Mouse (Mus musculus): Measurements from ENCODE around the gene Il22ra1. TPM values are rescaled to one million over a fixed set of nuclear protein-coding genes. Genes with fewer than 3 reads are reported as not detected.

The Il22ra1 gene
- 46.3 and 67.2 TPM in 2 replicates for polyA plus RNA-seq (2012; rRNA removed; ENCODE audit: low replicate concordance)

DNA sequence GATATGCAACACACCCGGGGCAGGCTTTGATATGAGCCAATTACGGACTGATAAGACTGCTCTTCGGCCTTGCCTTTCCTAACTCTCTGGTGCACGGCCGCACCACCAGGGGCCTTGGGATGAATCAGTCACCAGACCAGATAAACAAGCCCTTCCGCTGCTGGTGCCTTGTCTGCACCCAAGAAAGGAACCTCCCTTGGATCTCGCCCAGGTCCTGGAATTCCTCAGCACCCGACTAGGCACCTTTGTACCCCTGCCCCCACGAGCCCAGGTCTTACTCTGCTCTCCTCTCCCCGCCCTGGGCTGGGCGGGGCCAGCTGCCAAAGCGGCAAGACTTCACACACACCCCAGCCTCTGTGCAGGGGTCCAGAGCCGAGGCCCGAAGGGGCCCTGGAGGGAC lies at the start of gene Il22ra1:
Gene Il22ra1 (plus strand): TSS at position 356 of the 400 bp plus-strand sequence.

DNA sequence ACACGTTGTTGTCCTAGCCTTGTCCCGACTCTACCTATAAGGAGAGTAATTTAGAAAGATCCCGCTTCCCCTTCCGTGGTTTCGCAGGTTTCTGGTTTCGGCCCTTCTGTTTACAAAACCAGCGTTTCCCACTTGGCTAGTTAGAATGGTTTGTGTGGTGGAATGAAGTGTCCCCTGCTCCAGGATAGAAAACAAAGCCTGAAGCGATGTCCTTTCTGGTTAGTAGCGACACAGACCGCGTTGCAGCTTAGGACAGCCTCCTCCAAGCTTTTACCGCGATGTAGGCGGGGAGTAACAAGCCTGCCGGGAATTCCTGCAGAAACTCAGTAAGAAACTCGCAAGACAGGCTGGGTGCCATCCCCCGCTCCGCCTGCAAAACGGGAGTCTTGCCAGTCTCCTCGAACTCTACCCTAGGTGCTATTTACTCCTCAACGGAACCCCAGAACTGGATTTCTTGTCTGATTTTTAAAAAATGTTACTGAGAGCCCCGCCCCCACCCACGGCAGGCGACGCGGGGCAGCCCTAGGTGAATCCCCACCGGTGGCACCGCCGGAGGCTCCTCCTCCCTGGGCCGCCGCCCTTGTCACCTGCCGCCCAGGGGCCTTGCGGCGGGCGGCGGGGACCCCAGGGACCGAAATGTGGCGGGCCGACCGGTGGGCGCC lies 41.9 kb upstream of the Il22ra1 start, which contains the start of gene Ifnlr1:
Gene Ifnlr1 (plus strand): TSS at position 382 of the 662 bp plus-strand sequence.

DNA sequence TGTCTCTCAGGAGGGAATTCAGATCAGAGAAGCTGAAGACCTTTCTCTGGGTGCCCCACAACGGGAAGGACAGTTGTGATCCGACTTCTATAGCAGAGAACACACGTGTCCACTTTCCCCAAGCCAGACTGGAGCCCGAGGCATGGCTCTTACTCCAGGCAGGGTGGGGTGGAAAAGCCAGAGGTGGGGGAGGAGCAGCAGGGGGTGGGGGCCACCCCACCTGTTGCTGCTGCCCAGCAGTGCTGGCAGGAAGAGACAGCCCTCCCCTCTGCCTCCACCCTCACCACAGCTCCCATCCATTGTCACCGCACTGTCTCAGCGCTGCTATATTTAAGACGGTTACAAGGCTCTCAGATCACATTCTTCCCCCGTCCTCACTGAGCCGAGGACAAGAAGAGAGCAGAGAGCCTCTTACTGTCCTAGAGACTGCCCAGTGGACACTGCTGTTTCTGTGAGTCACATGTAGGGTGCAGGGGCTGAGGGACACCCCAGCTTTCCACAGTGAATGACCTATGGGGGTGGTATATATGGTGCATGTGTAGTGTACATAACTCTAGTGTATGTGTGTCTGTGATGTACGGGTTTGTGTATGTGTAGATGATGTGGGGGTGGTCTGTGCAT lies 31.5 kb downstream of the Il22ra1 start, which contains the start of gene Myom3:
Gene Myom3 (plus strand): TSS at position 360 of the 621 bp plus-strand sequence.

Other genes starting within 250 kb of the Il22ra1 start
- not detected in 2 replicates for gene Stpg1, start 233.4 kb upstream of the Il22ra1 start, polyA plus RNA-seq (2012; rRNA removed; ENCODE audit: low replicate concordance)
- gene Nipal3, start 233.1 kb upstream of the Il22ra1 start, polyA plus RNA-seq (2012; rRNA removed; ENCODE audit: low replicate concordance), result 15.7 and 24.7 TPM in 2 replicates
- 0.15 and 0.23 TPM in 2 replicates for gene Grhl3, start 154.5 kb upstream of the Il22ra1 start, polyA plus RNA-seq (2012; rRNA removed; ENCODE audit: low replicate concordance)
- 4.1 and 5.8 TPM in 2 replicates for gene Ifnlr1, start 41.9 kb upstream of the Il22ra1 start, polyA plus RNA-seq (2012; rRNA removed; ENCODE audit: low replicate concordance)
- gene Myom3, start 31.5 kb downstream of the Il22ra1 start, polyA plus RNA-seq (2012; rRNA removed; ENCODE audit: low replicate concordance), result 0.37 and 0.43 TPM in 2 replicates
- gene Srsf10, start 127.6 kb downstream of the Il22ra1 start, polyA plus RNA-seq (2012; rRNA removed; ENCODE audit: low replicate concordance), result 31.2 and 53.2 TPM in 2 replicates
- gene Pnrc2, start 145.7 kb downstream of the Il22ra1 start, polyA plus RNA-seq (2012; rRNA removed; ENCODE audit: low replicate concordance), result 3.4 and 3.8 TPM in 2 replicates
- 0.25 and 0.60 TPM in 2 replicates for gene Cnr2, start 167.2 kb downstream of the Il22ra1 start, polyA plus RNA-seq (2012; rRNA removed; ENCODE audit: low replicate concordance)
- gene Fuca1, start 192.6 kb downstream of the Il22ra1 start, polyA plus RNA-seq (2012; rRNA removed; ENCODE audit: low replicate concordance), result 68.8 and 70.6 TPM in 2 replicates
- 60.5 and 79.9 TPM in 2 replicates for gene Hmgcl, start 218.3 kb downstream of the Il22ra1 start, polyA plus RNA-seq (2012; rRNA removed; ENCODE audit: low replicate concordance)
- 172 and 258 TPM in 2 replicates for gene Gale, start 235.6 kb downstream of the Il22ra1 start, polyA plus RNA-seq (2012; rRNA removed; ENCODE audit: low replicate concordance)
- 154 and 222 TPM in 2 replicates for gene Lypla2, start 244.5 kb downstream of the Il22ra1 start, polyA plus RNA-seq (2012; rRNA removed; ENCODE audit: low replicate concordance)

All from duodenum, adult 2 months (tissue).